Mouse (Mus musculus) brain, adult 2 months (tissue): Measurements from ENCODE around the gene Lrrc8e.
"Not testable (repeated sequence)": the region's sequence is repeated elsewhere in the genome, so short reads cannot be mapped to it uniquely, and the experiment has no call there.

Experiments used
- DNase-seq: peaks from one replicate; pipeline ENCODE4 v3.0.0; 2011; ENCODE audit warnings: low read depth, low spot score

The Lrrc8e gene

DNA sequence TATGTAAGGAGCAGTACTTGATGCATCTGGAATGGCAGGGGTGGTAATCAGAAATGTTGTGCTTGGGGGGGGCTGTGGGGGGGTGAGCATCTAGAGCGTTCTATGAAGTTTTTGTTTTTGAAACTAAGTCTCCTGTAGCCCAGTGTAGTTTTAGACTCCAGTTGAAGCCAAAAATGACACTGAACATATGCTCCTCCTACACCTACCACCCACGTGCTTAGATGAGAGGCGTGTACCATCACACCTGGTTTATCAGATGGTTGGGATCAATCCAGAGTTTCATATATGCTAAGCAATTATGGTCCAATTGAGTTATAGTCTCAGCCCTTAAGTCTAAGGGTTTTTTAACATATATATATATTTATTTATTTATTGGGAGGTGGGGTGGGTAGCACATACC, 7.0 kb upstream of the Lrrc8e start:
- peak; percentile 61 for DNase-seq

DNA sequence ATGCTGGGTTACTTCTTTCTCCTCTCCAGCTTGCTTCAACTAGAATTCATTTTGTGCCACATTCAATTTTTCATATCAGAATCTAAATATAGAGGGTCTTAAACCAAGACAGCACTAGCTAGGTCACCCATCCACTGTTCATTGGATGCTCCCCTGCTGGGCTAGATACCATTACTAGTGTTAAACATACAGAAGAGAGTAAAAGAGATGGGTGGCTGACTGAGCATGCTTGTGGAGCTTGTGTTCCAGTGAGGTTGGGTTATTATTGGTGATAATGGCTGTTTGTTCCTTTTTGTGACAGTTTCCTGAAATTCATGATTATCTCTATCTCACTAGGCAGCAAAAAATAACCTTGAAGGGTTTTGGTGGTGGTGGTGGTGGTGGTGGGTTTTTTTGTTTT, 4.6 kb upstream of the Lrrc8e start:
- DNase-seq = no peak

DNA sequence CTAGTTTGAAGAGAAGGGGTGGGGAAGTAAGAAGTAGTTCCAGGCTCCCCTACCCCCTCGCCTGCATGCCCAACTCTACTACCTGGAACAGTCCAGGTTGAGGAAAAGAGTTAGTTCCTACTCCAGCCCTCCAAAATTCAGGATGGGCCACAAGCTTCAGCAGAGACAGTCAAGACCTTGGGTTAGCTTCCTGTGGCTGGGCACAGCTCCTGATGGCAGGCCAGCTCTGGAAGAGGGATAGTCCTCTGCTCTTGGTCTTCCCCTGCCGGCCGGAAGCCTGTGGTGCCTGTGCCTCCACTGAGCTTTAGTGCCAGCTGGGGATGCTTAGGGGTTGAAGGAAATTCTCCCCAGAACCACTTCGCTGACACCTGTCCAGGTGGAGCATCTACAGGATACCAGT, 304 bp upstream of the Lrrc8e start:
- no peak for DNase-seq

DNA sequence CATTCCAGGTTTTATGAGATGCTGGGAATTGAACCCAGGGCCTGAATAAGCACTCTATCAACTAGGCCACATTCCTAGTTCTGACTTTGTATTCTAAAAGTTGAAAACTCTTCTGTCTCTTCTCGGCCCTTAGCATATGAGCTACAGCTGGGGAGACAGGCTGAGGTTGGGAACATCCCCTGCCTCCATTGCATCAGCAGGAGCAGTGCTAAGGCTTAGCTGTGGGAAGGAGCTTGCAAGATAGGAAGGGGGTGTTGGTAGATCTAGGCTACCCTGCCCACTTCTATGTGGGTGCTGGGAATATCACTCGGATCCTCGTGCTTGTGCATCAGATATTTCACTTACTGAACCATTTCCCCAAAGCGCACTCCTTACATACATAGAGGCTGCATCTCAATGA, 1.3 kb downstream of the Lrrc8e start:
- DNase-seq = no peak

DNA sequence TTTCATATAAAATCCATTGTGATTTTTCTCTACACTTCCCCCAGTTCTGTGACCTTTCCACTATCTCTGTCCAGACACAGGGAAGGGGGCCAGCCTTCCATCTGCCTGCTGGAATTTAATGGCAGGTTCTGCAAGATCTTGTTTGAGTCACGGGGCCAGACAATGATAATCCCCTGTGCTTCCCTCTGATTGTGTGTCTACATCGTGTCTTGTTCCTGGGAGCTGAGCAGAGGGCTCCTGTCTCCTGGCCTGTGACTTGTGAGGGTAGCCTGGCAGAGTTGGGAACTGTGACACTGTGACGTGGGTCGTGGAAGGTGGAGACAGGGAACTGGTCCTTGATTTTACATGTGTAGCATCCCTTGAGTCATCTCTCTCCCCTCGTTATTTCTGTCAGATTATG, 3.2 kb downstream of the Lrrc8e start:
- no peak for DNase-seq

DNA sequence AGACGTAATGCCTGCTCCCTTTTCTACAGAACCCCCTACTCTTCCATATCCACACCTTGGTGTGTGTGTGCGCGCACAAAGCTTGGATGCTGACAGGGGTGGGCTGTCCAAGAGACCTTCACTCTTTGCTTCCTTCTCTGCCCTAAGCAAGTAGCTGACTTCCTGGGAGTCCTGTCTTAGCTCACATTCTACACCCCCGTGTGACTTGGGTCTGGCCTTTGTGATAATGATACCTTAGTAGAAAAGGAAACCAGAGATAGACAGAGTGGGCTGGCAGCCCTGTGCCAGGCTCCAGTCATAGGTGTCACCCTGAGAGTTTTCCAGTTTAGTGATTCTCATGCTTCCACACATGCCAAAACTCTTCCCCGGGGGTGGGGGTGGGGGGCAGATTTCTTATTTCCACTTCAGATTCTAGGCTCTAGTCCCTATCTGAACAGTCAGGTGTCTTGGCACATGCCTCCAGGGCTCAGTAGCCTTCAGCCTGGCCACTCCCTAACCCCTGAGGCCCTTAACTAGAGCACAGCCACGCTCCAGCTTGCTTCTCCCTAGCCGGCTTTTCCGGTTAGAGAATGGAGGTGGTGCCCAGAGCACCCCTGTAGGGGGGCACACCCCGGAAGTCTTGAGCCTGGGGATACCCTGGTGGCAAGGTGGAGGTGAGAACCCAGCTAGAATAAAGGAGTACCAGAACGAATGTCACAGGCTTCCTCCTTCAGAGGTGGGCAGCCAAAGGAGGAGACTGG, 4.2 kb downstream of the Lrrc8e start:
- DNase-seq = no peak

DNA sequence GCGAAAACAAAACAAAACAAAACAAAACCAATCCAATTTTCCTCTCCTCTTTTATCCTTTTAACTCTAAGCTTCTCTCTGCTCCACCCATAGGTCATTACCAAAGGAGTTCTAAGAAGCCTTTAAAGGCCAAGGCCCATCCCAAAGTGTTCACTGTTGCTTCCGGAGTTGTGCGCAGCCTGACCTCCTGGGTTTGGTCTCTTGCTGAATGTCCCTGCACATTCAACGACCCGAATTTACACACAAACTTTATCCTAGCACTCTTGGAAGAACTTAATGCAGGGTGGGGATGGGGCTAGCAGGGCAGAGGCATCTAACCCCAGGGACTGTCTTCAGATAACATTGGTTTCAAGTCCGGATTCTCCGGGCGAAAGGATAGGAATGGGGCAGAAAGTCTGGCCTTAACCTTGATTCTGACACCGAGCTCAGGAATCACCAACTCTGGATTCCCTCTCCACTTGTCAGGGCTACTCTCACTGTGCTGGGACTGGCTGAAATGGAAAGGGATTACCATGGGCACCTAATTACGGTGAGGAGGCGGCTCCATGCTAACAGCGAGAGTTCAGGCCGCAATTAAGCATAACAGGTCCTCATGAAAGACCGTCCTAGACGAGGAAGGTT, 11.3 kb downstream of the Lrrc8e start:
- DNase-seq = no peak

DNA sequence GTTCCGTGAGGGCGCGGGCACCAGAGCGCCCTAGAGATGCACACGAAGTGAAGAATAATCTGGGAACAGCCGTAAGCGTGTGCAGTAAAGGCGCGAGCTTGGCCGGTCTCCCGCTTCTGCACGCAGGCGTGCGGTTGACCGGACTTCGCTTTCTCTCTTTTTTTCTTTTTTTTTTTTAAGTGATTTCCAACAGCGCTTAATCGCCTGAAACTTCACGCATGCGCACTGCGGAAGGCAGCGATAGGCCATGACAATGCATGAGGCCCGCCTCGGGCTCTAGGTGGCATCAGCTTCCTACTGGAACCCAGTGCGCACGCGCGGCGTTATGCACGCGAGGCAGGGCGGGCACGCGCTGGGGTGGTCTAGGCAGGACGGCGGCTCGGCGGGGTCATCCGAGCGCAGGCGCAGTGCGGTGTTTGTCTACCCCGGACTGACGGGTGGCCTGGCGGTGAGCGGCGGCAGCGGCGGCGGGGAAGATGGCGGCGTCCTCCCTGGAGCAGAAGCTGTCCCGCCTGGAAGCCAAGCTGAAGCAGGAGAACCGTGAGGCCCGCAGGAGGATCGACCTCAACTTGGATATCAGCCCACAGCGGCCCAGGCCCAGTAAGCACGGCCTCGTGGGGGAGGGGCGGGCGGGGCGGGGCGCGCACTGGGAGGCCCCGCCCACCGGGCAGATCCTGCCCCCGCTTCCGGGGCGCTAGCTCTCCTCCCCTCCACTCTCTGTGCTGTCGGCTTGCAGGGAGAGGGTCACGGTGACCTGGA, 12.0 kb downstream of the Lrrc8e start, which contains the start of the genes Map2k7 and Gm49320:
Map2k7 (plus strand) TSS at position 307 of the 759 bp plus-strand sequence.
Gm49320 (plus strand) TSS at position 432 of the 759 bp plus-strand sequence.
- DNase-seq = peak; percentile 100

DNA sequence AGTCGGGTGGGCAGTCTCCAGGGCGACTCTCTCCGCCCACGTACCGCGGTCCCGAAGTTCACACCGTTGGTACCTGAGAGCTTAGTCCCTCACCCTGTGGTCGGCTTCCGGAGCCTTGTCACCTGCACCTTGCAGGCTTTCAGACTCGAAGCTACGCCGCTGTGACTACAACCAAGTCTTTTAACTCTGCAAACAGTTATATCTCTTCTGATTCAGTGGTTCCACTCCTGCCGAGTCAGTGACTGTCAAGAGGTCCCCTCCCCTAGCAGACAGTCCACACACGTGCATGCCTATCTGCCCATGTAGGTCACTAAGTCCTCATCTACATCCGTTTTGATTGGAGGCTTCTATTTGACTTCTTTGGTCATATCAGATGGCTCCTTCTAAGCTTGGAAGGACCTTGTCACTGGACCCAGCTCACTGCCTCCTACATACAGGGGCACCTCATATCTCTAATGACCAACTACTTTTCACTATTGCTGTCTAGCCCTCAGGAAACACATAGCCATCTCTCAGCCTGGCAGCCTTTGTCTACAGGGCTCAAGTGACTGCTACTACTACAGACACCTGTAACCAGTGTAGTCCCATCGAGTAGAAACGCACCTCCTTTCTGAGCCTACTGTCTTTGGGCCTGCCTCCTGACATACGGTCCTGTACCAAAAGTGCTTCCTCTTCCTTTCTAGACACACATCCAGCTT, 12.7 kb downstream of the Lrrc8e start:
- no peak for DNase-seq

DNA sequence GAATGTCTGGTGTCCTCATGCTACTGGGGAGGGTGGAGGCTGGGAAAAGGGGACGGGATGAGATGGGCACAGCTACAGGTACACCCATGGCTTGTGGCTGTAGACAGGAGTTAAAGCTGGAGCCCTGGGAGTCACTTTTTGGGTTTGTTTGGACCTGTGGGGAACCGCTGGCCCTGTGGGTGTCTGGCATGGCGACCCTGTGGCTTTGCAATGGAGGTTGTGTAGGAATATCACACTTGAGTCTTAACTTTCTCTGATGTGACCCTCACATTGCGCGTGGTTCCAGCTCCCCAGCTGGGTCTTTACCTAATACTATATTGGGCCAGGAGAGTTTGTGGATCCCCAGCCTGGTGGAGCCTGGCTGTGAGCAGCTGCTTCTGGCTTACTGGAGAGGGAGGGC, 18.4 kb downstream of the Lrrc8e start:
- DNase-seq = no peak

DNA sequence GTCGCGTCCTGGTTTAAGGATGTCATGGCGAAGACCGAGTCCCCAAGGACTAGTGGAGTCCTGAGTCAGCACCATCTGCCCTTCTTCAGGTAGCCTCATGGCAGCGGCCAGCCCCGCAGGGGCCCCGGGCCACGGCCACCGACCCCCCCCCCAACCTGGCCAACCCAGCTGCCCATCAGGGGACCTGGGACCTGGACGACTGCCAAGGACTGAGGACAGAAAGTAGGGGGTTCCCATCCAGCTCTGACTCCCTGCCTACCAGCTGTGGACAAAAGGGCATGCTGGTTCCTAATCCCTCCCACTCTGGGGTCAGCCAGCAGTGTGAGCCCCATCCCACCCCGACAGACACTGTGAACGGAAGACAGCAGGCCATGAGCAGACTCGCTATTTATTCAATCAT, 19.1 kb downstream of the Lrrc8e start:
- no peak for DNase-seq

DNA sequence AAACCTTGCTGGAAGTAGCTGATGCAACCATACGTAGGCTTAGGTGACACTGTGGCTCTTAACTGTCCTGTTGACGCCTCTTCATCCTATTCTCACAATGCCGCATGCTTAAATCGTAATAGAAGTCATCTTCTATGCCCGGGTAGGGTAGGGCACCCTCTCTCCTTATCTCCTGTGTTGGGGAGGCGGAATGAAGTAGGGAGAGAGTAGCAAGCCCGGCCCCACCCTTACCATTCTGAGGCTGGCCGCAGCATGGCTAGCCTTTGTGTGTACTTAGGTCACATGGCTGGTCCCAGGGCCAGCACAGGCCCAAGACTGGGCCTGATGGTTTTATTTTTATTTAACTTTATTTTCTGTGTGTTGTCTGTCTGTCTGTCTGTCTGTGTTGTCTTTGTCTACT, 20.6 kb downstream of the Lrrc8e start:
- no peak for DNase-seq

DNA sequence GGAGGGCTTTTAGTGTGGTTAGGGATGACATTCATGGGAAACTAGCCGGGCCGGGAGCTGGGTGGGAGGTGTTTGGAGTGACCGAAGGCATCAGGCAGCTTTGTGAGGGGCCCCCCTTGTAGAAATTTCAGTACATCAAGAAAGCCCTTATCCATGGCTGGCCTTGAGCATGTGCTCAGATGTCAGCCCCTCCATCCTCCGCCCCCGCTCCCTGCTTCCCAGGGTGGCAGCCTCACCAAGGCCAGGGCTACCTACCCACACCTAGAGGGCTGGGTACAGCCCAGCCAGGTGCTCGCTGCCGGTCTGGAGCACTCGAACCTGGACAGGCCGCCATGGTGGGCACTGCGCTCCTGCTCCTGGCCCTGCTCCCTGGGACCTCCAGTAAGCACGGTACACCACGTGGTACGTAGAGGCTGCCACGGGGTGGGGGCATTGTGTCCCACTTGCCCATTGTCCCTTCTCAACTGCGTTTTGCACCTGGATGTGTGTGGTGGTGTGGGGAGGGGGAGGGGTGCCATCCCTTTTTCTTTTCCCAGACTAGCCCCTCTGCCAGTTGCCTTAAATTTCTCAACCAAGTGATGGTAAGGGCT, 21.4 kb downstream of the Lrrc8e start, which contains the start of gene Tgfbr3l:
Tgfbr3l (plus strand) TSS at position 264 of the 590 bp plus-strand sequence.
- no peak for DNase-seq

DNA sequence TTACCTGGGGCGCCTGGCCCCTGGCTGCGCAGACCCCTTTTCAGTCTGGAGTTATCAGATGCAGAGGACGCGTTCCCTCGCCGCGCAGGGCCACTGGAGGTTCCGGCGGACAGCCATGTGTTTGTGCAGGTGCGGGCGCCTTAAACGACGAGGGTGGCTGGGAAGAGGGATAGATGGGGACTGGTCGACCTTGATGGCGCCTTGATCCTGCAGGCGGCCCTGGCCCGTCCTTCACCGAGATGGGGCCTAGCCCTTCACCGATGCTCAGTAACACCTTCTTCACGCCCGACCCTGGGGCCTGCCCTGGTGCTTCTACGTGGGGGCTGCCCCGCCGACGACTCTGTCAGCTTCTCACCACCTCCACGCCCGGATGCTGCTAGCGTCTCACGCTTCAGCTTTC, 22.6 kb downstream of the Lrrc8e start:
- DNase-seq = no peak

DNA sequence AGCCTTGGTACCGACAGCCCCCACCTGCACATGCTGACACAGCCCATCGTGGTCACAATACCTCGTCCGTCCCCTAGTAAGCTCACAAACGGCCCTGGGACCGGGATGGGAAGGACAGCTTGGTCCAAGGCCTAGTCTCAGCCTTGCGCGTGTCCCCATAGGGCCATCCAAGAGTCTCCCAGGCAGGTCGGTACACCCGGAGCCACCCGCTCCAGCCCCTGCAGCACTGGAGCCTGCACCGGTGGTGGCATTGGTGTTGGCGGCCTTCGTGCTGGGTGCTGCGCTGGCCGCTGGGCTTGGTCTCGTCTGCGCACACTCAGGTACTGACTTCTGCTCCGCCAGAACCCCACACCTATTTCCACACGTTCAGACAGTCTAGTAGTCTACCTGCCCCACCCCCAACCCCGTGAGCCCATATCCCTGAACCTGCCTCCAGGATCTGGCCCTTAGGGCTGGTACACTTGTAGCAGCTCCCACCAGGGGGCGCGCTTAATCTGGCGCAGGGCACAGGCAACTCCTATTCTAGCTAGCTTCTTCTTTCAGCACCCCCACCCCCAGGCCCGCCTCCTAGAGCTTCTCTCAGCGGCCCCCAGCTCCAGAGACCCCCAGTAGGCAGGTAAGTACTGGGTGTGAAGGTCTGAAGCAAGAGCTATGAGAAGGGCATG, 23.8 kb downstream of the Lrrc8e start:
- peak; percentile 89 for DNase-seq

DNA sequence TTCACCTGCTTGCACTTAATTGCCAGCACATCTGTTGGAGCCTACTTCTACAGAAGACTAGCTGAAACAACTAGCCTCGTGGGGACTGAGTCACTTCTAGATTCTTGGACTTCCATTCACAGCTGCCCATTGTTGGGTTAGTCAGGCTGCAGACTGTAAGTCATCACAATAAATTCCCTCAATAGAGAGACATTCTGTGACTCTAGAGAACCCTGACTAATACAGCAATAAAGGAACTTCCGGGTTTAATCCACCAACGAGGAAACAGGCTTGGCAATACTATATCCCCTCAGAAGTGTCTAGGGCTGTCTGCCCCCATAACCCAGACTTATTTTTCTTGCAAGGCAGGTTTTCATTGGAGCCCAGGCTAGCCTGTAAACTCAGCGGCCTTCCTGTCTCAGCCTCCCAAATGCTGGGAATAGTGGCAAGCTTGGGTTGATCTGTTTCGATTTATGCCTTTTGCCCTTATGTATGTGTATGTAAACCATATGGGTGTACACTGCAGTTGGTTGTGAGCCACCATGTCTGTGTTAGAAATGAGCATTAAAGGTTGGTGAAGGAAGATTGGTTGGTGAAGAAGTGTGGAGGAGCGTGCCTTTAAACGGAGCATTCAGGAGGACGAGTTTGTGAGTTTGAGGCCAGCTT, 25.6 kb downstream of the Lrrc8e start:
- no peak for DNase-seq

DNA sequence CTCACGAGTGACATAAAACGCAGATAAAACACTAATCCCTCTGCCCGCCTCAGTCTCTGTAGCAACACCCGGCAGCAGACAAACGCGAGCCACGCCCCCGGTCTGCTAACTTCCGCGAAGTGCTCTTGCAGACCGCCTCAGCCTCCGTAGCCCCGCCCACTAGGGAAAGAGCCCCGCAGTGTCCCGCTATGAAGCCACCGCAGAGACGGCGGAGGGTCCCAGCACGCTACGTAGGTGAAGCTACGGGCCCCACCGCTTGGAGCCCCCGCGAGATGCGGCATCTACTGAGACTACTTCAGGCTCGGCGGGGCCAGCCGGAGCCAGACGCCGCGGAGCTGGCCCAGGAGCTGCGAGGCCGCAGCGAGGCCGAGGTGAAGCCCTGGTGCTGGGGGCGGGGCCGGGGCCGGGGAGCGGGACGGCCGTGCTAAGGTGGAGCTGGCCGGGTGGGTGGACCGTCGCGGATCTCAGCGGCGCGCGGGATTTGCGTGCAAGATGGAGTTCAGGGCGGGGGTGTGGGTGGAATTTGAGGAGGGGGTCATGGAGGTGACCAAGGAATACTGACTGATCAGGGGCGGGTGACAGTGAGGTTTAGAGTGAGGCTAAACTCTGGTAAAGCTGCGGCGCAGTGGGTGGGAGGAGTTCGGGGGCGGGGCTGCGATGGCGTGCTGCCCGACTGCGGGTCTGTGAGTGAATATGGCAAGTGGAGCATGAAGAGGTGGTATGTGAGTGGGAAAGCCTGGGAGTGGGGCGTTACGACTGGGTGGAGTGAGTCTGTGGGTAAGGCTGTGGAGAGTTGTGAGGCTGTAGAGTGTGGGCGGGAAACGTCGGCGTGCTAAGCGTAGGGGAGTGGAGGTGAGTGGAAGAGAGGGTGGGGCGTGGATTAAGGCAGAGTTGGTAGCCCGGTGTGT, 26.6 kb downstream of the Lrrc8e start, which contains the start of gene Snapc2:
Snapc2 (plus strand) TSS at position 147 of the 908 bp plus-strand sequence.
- peak; percentile 98 for DNase-seq

DNA sequence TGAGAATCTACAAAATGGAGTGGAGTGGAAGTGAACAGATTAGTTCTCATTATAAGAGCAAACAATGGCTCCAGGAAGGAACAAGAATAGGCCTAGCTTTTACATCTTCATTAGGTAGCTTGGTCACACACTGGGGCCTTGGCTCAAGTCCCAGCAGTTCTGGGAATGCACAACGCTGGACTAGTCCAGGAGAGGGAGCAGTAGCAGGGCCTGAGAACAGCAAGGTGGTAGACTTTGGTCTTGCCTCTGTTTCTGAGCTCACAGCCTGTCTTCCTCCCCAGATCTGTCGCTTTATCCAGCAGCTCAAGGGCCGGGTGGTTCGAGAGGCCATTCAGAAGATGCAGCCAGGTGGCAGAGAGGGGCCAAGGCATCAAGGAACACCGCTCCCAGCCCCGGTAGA, 27.4 kb downstream of the Lrrc8e start:
- peak; percentile 88 for DNase-seq

DNA sequence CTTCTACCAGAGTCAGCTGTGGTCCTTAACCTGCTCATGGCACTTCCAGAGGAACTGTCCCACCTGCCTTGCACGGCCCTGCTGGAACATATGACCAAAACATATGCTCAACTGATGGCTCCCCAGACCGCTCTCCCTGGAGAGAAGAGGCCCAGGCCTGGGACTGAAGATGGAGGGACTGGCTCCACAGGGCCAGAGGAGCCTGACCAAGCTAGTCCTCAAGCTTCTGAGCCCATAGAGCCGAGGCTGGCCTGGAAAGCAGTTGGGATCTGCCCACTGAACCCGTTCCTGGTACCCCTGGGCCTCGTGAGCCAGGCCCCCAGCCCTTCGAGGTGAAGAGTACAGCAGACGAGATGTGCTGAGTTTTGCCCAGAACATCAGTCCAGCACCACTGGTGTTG, 28.8 kb downstream of the Lrrc8e start:
- DNase-seq = not testable (repeated sequence)
